Mouse (Mus musculus): Measurements from ENCODE around the gene Rrp9.

The Rrp9 gene

GRCm38 (mm10) chr9:106501846-106502245 is 26.1 kb downstream of the Rrp9 start:
- in situ Hi-C loops (cut with MboI, MseI), result loop anchor here in 1 of 2 experiments (10.0 kb wide), 1 partner anchor 1057 kb away; no protein-coding TSS in a partner anchor

GRCm38 (mm10) chr9:106504246-106504645 is 28.5 kb downstream of the Rrp9 start:
- in situ Hi-C loops (cut with MboI, MseI), result loop anchor here in 1 of 2 experiments (10.0 kb wide), 1 partner anchor 1059 kb away; no protein-coding TSS in a partner anchor

GRCm38 (mm10) chr9:106509356-106509755 is 33.6 kb downstream of the Rrp9 start:
- in situ Hi-C loops (cut with MboI, MseI), result loop anchor here in 1 of 2 experiments (10.0 kb wide), 1 partner anchor 1065 kb away; no protein-coding TSS in a partner anchor

GRCm38 (mm10) chr9:106512729-106513450 is 37.1 kb downstream of the Rrp9 start:
- in situ Hi-C loops (cut with MboI, MseI), result no loop called here

GRCm38 (mm10) chr9:106513566-106513965 is 37.8 kb downstream of the Rrp9 start:
- in situ Hi-C loops (cut with MboI, MseI), result no loop called here

GRCm38 (mm10) chr9:106514273-106514672 is 38.5 kb downstream of the Rrp9 start, which contains the start of gene Iqcf5:
Gene Iqcf5, plus strand, starts transcription at chr9:106514573.
- in situ Hi-C loops (cut with MboI, MseI), result no loop called here

- in situ Hi-C loops (cut with MboI, MseI), result no loop called here
These were observed 43.7 kb downstream of the Rrp9 start for GRCm38 (mm10) chr9:106519433-106519832.

- in situ Hi-C loops (cut with MboI, MseI), result no loop called here
These were observed 44.1 kb downstream of the Rrp9 start for GRCm38 (mm10) chr9:106519909-106520308.

- in situ Hi-C loops (cut with MboI, MseI), result no loop called here
These were observed 56.1 kb downstream of the Rrp9 start for GRCm38 (mm10) chr9:106531833-106532232.

GRCm38 (mm10) chr9:106534296-106534695 is 58.5 kb downstream of the Rrp9 start:
- in situ Hi-C loops (cut with MboI, MseI), result no loop called here

GRCm38 (mm10) chr9:106534975-106535374 is 59.2 kb downstream of the Rrp9 start:
- in situ Hi-C loops (cut with MboI, MseI), result no loop called here

All from T-helper 17 cell (primary cell).